Mouse (Mus musculus): ENCODE data around the gene Ap4s1. TPM values are rescaled to one million over a fixed set of nuclear protein-coding genes. Genes with fewer than 3 reads are reported as not detected.

The Ap4s1 gene
- total and polyA plus RNA-seq, 2 experiments from 2014 or later = 41.6 to 60.2 TPM

- Histone ChIP-seq H3K4me1 (ENCODE audit: insufficient read depth) (no peaks in the 10 kb centered on the region), H3K4me2 (ENCODE audit: low read depth) (no peak overlapping the region), H3K27ac (ENCODE audit: low read depth, low read length) (peak overlapping the region; percentile 35; the same call in 1 of the 2 replicates), H3K36me3 (ENCODE audit: insufficient read depth) (no peaks in the 10 kb centered on the region), H3K9ac (no peak overlapping the region), H3K27me3 (ENCODE audit: insufficient read depth, low read length) (no peaks in the 10 kb centered on the region), H3K4me3 (ENCODE audit: low read depth, low read length) (no peak overlapping the region), H3K9me3 (ENCODE audit: low read length) (no peaks in the 10 kb centered on the region)
- DNase-seq (peak; percentile 22), ATAC-seq (no peak)
- 67% methylated on average over 4 of the region's 4 CpGs for WGBS
- peak; percentile 61 for TF ChIP-seq CTCF (IDR thresholded peaks at IDR 0.05; ENCODE audit: low read depth)
Measured at GRCm38 (mm10) chr12:51666708-51667430, 24.0 kb upstream of the Ap4s1 start.

- Histone ChIP-seq H3K27ac (ENCODE audit: low read depth, low read length) (no peak overlapping the region), H3K27me3 (ENCODE audit: insufficient read depth, low read length) (no peaks in the 10 kb centered on the region), H3K4me3 (ENCODE audit: low read depth, low read length) (no peak overlapping the region), H3K4me1 (ENCODE audit: insufficient read depth) (no peaks in the 10 kb centered on the region), H3K9ac (no peak overlapping the region), H3K36me3 (ENCODE audit: insufficient read depth) (no peaks in the 10 kb centered on the region), H3K9me3 (ENCODE audit: low read length) (no peaks in the 10 kb centered on the region), H3K4me2 (ENCODE audit: low read depth) (no peak overlapping the region)
- TF ChIP-seq CTCF (IDR thresholded peaks at IDR 0.05; ENCODE audit: low read depth) = no peak
- 27% methylated on average over 5 of the region's 5 CpGs for WGBS
- ATAC-seq = no peak
- DNase-seq = no peak
Measured at GRCm38 (mm10) chr12:51671231-51671891, 19.5 kb upstream of the Ap4s1 start.

- H3K4me3 ChIP-seq (ENCODE audit: low read depth, low read length) = no peak overlapping the region
- WGBS = 67% methylated on average over 4 of the region's 4 CpGs
- no peak for TF ChIP-seq CTCF (IDR thresholded peaks at IDR 0.05; ENCODE audit: low read depth)
- no peaks in the 10 kb centered on the region for H3K4me1 ChIP-seq (ENCODE audit: insufficient read depth)
- no peak overlapping the region for H3K4me2 ChIP-seq (ENCODE audit: low read depth)
- no peak for ATAC-seq
- no peak for DNase-seq
- H3K9me3 ChIP-seq (ENCODE audit: low read length) = no peaks in the 10 kb centered on the region
- no peak overlapping the region for H3K27ac ChIP-seq (ENCODE audit: low read depth, low read length)
- H3K36me3 ChIP-seq (ENCODE audit: insufficient read depth) = no peaks in the 10 kb centered on the region
- H3K9ac ChIP-seq = no peak overlapping the region
- H3K27me3 ChIP-seq (ENCODE audit: insufficient read depth, low read length) = no peaks in the 10 kb centered on the region
Measured at GRCm38 (mm10) chr12:51673270-51673669, 17.6 kb upstream of the Ap4s1 start.

GRCm38 (mm10) chr12:51676442-51676841 is 14.4 kb upstream of the Ap4s1 start:
- WGBS = 65% methylated on average over 2 of the region's 2 CpGs
- no peak overlapping the region for H3K27ac ChIP-seq (ENCODE audit: low read depth, low read length)
- no peak overlapping the region for H3K9ac ChIP-seq
- H3K4me1 ChIP-seq (ENCODE audit: insufficient read depth) = no peaks in the 10 kb centered on the region
- H3K36me3 ChIP-seq (ENCODE audit: insufficient read depth) = no peaks in the 10 kb centered on the region
- no peak for DNase-seq
- no peaks in the 10 kb centered on the region for H3K9me3 ChIP-seq (ENCODE audit: low read length)
- no peak overlapping the region for H3K4me3 ChIP-seq (ENCODE audit: low read depth, low read length)
- TF ChIP-seq CTCF (IDR thresholded peaks at IDR 0.05; ENCODE audit: low read depth) = no peak
- no peak for ATAC-seq
- H3K4me2 ChIP-seq (ENCODE audit: low read depth) = no peak overlapping the region
- no peaks in the 10 kb centered on the region for H3K27me3 ChIP-seq (ENCODE audit: insufficient read depth, low read length)

GRCm38 (mm10) chr12:51678844-51679243 is 12.0 kb upstream of the Ap4s1 start:
- Histone ChIP-seq H3K27ac (ENCODE audit: low read depth, low read length) (no peak overlapping the region), H3K9ac (no peak overlapping the region), H3K4me2 (ENCODE audit: low read depth) (no peak overlapping the region), H3K4me1 (ENCODE audit: insufficient read depth) (peaks cover 4% of the 10 kb centered on the region; the same call in 1 of the 2 replicates), H3K27me3 (ENCODE audit: insufficient read depth, low read length) (no peaks in the 10 kb centered on the region), H3K9me3 (ENCODE audit: low read length) (no peaks in the 10 kb centered on the region), H3K4me3 (ENCODE audit: low read depth, low read length) (no peak overlapping the region), H3K36me3 (ENCODE audit: insufficient read depth) (no peaks in the 10 kb centered on the region)
- no peak for DNase-seq
- ATAC-seq = no peak; the same call in 1 of the 2 replicates
- no peak for TF ChIP-seq CTCF (IDR thresholded peaks at IDR 0.05; ENCODE audit: low read depth)
- 64% methylated on average over 1 of the region's 1 CpGs for WGBS

GRCm38 (mm10) chr12:51688546-51688945 is 2.3 kb upstream of the Ap4s1 start:
- no peak overlapping the region for H3K27ac ChIP-seq (ENCODE audit: low read depth, low read length)
- DNase-seq (no peak), ATAC-seq (no peak)
- H3K9me3 ChIP-seq (ENCODE audit: low read length) = no peaks in the 10 kb centered on the region
- H3K4me2 ChIP-seq (ENCODE audit: low read depth) = no peak overlapping the region
- 0 out of 2 replicates have a peak, but pooled peaks cover 6% of the 10 kb centered on the region for H3K4me1 ChIP-seq (ENCODE audit: insufficient read depth)
- TF ChIP-seq CTCF (IDR thresholded peaks at IDR 0.05; ENCODE audit: low read depth) = no peak
- H3K4me3 ChIP-seq (ENCODE audit: low read depth, low read length) = no peak overlapping the region
- H3K9ac ChIP-seq = no peak overlapping the region
- no peaks in the 10 kb centered on the region for H3K36me3 ChIP-seq (ENCODE audit: insufficient read depth)
- WGBS = 90% methylated on average over 2 of the region's 2 CpGs
- H3K27me3 ChIP-seq (ENCODE audit: insufficient read depth, low read length) = no peaks in the 10 kb centered on the region

Measured in forebrain, postnatal 0 days (tissue).